Mouse (Mus musculus) liver, embryonic 14.5 days (tissue): ENCODE results near the gene Erf.

Experiments used
- CTCF ChIP-seq: IDR thresholded peaks from 2 replicates; pipeline ENCODE4 v1.5.1; 2016; ENCODE audit warnings: antibody characterized with exemption, low read depth, control low read depth
- EP300 ChIP-seq: IDR thresholded peaks from 2 replicates; pipeline ENCODE4 v1.6.1; 2016; ENCODE audit warnings: antibody characterized with exemption, low read depth

GRCm38 (mm10) chr7:25195148-25195547 lies 55.4 kb downstream of the Erf start:
- no peak for TF ChIP-seq CTCF
- peak; percentile 78 for TF ChIP-seq EP300
